Mouse (Mus musculus) adrenal gland, adult 18-20 months (tissue): ENCODE data around the gene Msh5. TPM values are rescaled to one million over a fixed set of nuclear protein-coding genes. Genes with fewer than 3 reads are reported as not detected.
A peak's percentile ranks its signal among the peaks of the same experiment; 100 is the strongest.
"Not testable (repeated sequence)": the region's sequence is repeated elsewhere in the genome, so short reads cannot be mapped to it uniquely, and the experiment has no call there.

Experiments used
- DNase-seq, 2 experiments: peaks; one replicate each; pipeline ENCODE4 v3.0.0; 2021 to 2022; ENCODE audit warnings: low spot score in 2 of 2
- total RNA-seq, 2 experiments: library from RNA; stranded (reverse); gene quantifications; 1 replicate in 1 of 2; 2 replicates in 1 of 2; pipeline ENCODE4 v1.2.3; 2021

Gene Msh5
- total RNA-seq, 2 experiments from 2014 or later = 1.1 to 1.3 TPM

DNA sequence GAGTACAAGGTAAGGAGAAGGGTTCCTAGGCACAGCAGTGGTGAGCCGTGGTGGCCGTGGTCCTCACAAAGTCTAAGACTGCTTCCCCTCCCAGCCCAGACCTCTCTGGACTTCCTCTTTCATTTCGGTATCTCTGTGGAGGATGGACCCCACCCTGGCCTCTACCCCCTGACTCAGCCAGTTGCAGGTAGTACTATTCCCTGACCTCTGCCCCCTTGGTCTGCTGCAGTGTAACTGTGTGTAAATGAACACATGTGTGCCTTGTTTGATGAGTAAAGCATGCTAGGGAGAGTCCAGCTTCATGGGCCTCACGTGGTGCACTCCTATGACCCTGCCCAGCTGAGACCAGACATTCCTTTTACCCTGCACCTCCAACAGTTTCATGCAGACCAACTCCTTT, 22.8 kb downstream of the Msh5 start:
- no peak for DNase-seq

DNA sequence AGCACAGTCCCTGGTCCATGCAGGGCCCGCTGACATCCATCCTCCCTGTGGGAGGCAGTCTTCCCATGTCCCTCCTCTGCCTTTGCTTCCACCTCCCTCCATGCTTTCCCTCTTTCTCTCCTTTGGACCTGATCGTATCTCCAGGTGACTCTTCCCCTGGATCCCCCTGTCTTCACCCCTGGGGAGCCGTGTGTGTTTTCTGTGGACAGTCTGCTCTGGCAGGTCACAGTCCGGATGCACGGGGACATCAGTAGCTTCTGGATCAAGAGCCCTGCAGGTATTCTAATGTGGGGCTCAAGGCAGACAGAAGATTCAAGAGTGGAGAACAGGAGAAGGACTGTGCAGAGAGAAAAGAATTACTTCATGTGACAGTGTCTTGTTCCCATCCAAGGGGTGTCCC, 23.3 kb downstream of the Msh5 start:
- DNase-seq = no peak

DNA sequence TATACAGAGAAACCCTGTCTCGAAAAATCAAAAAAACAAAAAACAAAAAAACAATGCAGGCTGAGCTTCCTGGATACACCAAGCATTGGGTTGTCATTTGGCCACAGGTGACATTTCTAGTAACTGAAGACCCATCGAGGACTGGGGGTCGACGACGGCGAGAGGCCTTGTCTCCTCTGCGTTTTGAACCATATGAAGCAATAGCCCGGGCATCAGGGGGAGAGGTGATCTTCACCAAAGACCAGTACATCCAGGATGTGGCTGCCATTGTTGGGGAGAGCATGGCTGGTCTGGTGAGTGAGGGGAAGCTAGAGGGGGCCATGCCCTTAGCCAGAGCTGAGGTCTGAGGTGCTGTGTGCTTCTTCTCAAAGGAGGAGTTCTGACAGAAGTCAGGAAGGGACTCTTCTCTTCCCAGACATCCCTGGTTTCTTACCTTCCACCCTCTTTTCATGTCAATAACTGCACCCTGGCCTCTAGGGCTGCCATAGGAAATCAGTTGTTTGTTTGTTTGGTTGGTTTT, 23.9 kb downstream of the Msh5 start:
- no peak for DNase-seq

DNA sequence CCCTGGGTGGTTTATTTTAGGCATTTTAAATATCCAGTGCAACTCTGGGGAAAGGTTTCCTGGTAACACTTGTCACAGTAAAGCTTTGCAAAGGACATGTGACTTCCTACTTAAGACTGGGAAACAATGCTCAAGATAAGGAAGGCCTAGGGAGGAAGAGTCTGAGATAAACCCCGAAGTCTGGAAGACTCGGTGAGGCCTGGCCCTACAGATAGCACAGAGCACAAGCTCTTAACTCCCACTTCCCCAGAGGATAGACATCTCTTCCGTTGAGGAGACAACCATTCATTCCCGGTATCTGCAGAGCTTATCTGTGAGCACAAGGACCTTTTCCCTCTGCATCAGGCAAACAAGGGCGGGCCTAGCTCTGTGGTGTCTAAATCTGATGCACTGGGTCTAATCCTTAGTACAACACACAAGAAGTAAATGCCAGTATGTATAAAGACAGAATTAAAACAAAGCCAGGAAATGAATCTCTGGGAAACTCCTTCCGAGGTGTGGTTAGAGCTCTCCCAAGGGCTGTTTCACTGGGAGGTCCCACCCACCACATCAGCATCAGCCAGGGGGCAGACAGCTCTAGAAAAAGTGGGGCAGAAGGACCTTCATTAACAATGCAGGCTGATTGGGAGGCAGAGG, 24.6 kb downstream of the Msh5 start:
- no peak for DNase-seq

DNA sequence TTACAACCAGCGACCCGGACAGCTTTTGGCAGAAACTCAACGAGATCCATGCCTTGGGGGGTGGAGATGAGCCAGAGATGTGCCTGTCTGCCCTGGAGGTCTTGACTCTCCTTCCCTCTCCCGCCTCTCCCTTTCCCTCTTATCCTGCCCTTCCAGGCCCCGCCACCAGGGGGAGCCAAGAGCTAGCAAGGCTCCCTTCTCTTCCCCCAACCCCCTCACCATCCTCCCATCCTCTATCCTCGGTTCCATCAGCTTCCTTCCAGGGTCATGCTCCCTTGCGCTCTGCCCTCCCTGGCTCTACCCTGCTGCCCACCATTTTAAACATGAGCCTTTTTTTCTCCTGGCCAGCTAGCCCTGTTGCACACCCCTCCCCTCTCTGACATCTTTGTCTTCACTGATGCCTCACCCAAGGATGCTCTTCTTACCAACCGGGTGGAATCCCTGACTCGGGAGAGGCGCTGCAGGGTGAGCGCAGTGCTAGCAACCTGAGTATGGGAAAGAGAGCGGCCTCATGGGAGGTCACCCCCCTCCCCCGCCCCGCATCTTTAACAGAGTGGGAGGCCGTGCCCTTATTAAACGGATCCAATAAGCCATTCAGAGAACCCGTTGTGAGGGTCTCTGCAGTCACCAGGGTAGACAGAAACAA, 25.3 kb downstream of the Msh5 start:
- peak; percentile 90 to 93 for DNase-seq

DNA sequence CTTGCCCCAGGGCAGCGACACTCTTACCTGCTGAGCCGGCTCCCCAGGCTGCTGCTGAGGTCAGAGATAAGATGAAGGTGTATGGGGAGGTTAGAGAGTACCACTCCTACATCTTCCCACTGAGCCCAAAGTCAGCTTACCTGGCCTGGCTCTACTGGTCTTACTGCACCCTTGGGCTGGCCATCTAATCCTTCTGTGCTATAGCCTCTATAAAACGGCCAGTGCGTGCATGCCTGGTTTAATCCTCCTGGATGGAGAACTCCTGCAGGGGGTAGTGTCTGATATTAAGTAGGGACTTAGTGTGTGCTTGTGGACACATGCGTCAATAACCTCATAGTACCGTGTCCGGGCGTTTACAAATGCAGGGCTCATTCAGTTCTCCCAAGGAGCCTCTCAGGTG, 26.0 kb downstream of the Msh5 start:
- DNase-seq = no peak

DNA sequence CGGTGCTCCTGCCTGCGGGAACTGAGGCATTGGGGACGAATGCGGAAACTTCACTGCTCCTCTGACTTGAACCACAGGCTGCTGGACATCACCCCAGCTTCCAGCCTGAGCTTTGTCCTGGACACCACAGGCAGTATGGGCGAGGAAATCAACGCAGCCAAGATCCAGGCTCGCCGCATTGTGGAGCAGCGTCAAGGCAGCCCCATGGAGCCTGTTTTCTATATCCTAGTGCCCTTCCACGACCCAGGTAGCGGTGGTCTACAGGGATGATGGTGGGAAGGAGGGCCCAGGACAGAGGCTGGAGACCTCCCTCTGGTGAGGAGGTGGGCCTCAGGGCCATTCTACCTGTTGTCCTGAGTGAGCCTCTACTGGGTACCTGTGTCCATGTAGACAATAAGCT, 26.7 kb downstream of the Msh5 start:
- DNase-seq = no peak

DNA sequence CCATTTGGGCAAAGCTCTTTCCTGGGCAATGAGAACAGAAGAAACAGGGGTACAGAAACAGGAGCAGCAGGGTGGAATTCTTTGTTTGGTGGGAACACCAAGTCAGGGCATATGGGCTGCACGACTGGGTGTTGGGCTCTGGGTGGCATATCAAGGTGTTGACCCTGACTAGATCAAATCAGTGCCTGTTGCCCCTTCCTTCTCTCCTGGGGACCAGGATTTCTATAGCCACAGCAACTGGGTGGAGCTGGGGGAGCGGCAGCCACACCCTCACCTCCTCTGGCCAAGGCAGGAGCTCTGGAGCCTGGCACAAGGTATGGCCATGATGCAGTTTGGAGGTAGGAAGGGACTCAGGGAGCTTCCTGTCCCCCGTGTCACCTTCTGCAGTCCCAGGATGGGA, 28.4 kb downstream of the Msh5 start:
- DNase-seq = no peak

DNA sequence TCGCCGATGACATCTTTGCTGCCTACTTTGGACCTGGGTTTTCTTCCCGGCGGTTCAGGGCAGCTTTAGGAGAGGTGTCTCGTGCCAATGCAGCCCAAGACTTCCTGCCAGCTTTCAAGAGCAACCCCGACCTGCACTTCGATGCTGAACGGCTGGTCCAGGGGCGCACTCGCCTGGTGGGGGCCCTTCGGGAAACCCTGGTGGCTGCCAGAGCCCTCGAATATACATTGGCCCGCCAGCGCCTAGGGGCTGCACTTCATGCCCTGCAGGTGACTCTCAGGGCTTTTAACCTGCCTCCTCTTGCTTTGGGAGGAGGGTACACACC, 28.9 kb downstream of the Msh5 start:
- no peak for DNase-seq

DNA sequence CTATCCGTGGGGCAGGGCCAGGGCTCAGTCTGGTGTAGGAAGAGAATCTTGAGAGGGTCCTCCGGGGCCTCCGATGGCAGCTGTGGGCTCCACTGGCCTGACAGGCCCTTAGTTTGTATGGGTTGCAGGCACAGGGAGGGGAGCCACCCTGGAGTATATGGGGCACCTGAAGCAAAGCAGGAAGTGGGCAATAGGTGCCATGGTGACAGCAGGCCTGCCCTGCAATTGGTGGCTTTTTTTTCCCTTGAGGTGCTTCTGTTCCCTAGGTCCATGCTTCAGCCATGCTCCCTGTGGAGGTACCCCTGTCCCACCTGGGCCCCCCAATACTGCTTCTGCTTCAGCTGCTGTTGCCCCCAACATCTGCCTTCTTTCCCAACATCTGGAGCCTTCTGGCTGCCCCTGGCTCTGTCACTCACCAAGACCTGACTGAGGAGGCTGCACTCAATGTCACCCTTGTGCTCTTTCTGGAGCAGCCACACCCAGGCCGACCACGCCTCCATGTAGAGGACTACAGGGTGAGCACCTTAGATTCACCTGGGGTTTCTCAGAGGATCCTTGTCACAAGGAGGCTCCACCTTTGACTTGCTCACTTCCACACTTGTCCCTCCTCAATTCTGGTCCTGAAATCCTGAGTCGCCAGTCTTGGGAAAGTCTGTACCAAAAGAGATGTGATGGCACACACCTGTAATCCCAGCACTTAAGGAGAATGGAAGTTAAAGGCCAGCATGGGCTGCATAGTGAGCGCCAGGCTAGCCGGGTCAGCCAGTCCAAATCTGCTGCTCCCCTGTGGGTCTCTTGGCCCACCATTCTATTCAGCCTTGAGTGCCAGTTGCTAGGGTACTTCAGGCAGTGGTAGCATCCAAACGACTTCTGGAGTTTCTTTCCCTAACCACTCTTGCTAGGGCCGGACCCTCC, 29.5 kb downstream of the Msh5 start:
- DNase-seq = no peak

DNA sequence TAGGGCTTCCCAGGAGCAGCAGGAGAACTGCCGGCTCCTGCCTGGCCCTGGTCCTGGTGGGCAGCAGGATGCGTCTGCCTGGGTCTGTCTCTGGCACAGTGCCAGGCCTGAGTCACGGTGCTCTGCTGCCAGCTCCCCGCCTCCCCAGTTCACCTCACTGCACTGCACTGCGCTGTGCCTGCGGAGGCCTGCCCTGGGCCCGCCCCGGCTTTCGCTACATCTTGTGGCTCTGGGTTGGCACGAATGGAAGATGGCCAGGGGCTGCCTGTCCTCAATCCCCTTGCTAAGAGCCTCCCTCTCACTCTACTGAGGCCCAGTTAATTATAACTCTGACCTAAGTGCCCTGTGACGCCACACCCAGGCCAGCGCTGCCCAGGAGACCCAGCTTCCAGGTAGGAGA, 30.2 kb downstream of the Msh5 start, which contains the start of gene Vwa7:
Gene Vwa7, plus strand, starts transcription at position 204 of the 400 bp plus-strand sequence.
- DNase-seq = peak; percentile 40 to 48

DNA sequence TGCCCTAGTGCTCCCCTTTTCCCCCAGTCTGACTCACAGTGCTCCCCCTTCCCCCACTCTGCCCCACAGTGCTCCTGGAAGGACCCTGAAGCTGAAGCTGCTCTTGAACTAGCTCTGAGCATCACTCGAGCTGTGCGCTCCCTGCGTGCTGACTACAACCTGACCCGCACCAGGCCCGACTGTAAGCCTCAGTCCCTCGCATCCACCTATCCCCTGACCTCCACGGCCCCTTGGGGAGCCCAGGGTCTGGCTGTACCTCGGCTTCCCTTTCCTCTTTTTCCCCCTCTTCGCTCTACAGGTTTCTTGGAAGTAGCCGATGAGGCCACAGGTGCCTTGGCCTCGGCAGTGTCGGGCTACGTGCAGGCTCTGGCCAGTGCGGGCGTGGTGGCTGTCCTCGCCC, 31.2 kb downstream of the Msh5 start:
- no peak for DNase-seq

DNA sequence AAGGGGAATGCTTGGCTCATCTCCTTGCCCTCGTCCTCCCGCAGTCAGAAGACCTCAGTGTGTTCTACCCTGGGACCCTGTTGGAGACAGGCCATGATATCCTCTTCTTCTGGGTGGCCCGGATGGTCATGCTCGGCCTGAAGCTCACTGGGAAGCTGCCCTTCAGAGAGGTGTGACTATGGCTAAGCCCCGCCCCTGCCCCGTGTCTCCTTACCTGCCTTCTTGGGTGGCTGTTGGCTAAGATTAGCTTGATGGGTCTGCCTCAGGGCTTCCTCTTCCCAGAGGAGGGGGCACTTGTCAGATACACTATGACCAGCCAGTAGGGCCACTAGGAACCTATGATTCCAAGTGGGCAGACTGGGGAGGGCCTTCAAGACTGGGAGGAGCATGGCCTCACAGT, 33.3 kb downstream of the Msh5 start:
- no peak for DNase-seq

DNA sequence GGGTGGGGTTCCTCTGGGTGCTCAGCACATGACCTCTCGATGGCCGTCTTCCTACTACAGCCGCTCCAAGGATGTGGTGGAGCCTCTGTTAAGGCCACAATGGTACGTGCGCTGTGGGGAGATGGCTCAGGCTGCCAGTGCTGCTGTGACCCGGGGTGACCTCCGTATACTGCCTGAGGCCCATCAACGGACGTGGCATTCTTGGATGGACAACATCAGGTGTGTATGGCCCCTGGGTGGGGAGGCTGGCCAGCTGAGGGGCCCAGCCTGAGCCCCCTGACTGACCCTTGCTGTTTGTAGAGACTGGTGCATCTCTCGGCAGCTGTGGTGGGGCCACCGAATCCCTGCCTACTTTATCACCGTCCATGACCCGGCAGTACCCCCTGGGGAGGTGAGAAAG, 34.1 kb downstream of the Msh5 start:
- no peak for DNase-seq

DNA sequence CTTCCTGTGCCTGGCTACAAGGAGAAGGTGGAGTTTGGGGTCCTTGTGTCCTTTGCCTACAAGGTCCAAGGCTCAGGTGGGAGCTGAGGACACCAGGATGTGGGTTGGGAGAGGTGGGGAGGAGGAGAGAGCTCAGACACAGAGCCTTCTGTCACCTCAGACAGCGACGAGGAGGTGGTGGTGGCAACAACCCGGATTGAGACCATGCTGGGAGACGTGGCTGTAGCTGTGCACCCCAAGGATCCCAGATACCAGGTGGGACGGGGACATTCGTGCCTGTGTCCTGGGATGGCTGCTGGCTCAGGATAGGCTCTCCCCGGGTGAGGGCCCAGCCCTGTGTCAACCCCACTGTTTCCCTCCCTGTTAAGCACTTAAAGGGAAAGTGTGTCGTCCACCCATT, 35.1 kb downstream of the Msh5 start:
- DNase-seq = no peak

DNA sequence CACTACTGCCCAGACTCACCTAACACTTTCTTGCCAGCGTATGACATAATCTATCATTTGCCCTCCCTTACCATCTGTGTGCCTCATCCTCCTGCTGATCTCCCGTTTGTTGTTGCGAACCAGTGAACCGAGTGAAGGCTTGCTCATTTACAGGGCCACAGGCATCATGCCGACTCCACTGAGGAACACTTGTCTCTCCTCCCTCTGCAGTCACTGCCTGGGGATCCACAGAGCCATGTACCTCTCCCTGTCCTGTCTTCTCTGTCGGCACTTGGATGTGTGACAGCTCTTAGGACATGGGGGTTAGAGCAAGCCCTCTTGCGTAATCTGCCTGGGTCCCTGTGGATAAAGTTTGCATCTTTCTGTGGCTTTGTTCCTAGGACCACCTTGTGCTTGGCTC, 37.0 kb downstream of the Msh5 start:
- no peak for DNase-seq

DNA sequence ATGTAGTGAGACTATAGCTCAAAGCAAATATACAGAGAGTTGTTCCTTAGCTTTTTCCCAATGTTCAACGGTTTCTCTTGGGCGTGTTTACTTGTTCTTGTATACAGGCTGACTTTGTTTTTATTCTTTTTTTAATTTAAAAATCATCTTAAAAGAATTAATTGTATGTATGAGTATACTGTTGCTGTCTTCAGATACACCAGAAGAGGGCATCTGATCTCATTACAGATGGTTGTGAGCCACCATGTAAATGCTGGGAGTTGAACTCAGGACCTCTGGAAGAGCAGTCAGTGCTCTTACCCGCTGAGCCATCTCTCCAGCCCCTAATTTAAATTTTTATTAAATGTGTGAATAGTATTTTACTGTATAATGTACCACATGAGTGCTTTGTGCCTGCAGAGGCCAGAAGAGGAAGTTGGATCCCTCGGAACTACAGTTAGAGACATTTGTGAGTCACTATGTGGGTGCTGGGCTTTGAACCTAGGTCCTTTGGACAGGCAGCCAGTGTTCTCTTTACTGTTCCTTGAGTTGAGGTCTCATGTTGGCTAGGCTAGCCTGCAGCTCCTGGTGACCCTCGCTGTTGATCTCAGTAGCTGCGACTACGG, 39.1 kb downstream of the Msh5 start:
- DNase-seq = no peak

DNA sequence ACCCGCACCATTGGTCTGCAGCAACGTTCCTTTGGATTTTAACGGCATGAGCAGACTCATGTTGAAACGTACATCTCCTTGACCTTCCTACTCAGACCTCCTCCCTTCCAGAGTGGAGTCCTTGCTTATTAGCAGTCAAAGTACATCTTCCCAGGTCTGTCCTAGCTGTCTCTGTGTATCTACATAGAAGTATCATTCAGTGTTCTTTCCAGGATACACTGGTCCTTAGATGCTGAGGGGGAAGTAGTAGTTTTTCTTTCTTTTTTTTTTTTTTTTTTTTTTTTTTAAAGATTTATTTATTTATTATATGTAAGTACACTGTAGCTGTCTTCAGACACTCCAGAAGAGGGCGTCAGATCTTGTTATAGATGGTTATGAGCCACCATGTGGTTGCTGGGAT, 40.6 kb downstream of the Msh5 start:
- DNase-seq = not testable (repeated sequence)

DNA sequence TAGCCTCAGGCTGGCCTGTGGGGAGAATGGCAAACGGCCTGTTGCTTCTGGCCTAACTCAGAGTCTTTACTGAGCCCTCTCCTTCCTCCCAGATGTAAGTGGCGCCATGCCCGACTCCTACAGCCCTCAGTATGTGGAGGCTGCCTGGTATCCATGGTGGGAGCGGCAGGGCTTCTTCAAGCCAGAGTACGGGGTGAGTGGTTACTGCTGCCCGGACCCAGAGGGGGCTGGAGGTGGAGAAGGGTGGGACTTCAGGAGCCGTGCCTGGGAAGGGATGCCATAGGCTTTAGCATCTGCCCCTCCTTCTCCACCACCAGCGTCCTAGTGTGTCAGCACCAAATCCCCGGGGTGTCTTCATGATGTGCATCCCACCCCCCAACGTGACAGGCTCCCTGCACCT, 41.4 kb downstream of the Msh5 start:
- no peak for DNase-seq

DNA sequence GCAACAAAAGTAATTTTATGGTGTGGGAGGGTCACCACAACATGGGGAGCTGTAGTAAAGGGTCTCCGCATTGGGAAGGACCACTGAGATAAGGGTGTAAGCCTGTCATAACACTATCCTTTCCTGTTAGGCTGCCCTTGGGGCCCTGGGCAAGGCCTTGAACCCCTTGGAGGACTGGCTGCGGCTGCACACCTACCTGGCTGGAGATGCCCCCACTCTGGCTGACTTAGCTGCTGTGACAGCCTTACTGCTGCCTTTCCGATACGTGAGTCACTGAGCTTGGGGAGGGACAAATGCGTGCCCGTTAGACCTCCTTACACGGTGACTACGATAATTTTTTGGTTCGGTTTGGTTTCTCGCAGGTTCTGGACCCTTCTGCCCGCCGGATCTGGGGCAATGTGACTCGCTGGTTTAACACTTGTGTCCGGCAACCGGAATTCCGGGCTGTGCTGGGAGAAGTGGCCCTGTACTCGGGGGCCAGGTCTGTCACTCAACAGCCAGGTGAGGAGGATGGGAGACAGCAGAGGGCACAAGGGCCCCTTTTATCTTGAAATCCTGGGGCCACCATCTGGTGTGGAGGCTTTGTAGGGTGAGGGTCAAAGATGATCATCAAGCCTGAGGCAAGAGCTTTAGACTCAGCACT, 42.3 kb downstream of the Msh5 start:
- no peak for DNase-seq
